9 mouse cellular contexts compared by ENCODE assay signal in the genomic region with DNA sequence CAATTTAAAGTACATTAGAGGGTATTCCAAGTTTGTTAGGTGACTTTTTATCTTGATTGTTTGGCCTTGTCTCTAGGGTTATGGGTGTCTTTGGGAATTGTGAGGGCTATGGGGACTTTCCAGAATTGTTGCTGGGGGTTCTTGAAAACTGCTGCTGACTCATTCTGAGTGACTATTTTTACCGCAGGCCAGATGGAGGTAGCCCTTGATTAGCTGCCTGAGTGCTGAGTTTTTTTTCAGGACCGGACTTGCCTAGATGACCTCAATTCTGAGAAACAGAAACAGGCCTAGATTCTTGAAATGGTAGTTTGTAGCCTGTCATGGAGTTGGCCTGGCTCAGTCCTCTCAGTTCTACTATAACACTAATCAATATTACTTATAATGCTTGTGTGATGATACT.
"Had no signal": no experiment of that assay in that cellular context is flagged by ENCODE, and none has a peak within 500 bp of the region (broad histone marks: within the 10 kb centered on the region; RNA-seq: fewer than 3 reads in every experiment).

No protein-coding gene starts in this region.

- H3K36me3 ChIP-seq: midbrain, embryonic 12.5 days; neural tube, embryonic 13.5 days had no signal

- H3K4me1 ChIP-seq: midbrain, embryonic 12.5 days; neural tube, embryonic 13.5 days had no signal

- DNase-seq: kidney, postnatal 10 days; kidney, postnatal 4 days; left cerebral cortex, postnatal 4 days; lung, embryonic 14.5 days; right cerebral cortex, postnatal 14 days; thymus, postnatal 14 days had no signal

- H3K27me3 ChIP-seq: midbrain, embryonic 12.5 days; neural tube, embryonic 13.5 days had no signal

- H3K27ac ChIP-seq: layer of hippocampus, adult 2 months; midbrain, embryonic 12.5 days; neural tube, embryonic 13.5 days had no signal

- H3K9me3 ChIP-seq: midbrain, embryonic 12.5 days; neural tube, embryonic 13.5 days had no signal

- H3K4me3 ChIP-seq: layer of hippocampus, adult 2 months; midbrain, embryonic 12.5 days; neural tube, embryonic 13.5 days had no signal
